Mouse (Mus musculus) naive thymus-derived CD4-positive, alpha-beta T cell, adult 2 months (primary cell): ENCODE results near the gene Apoa2.
A peak's percentile ranks its signal among the peaks of the same experiment; 100 is the strongest.

Source experiments
- DNase-seq: peaks from one replicate; pipeline ENCODE4 v3.0.0-alpha.2; 2011; ENCODE audit warnings: low read depth

The Apoa2 gene

GRCm38 (mm10) chr1:171205704-171206493 is 19.0 kb upstream of the Apoa2 start:
- DNase-seq, result no peak

GRCm38 (mm10) chr1:171209409-171209808 is 15.4 kb upstream of the Apoa2 start:
- DNase-seq, result no peak

- no peak for DNase-seq
Observed at GRCm38 (mm10) chr1:171212854-171213253, 12.0 kb upstream of the Apoa2 start.

- DNase-seq, result no peak
Observed at GRCm38 (mm10) chr1:171213801-171214496, 10.9 kb upstream of the Apoa2 start, which contains the start of gene Nr1i3. Gene Nr1i3 (plus strand): TSS chr1:171213970.

- no peak for DNase-seq
Observed at GRCm38 (mm10) chr1:171216241-171216955, 8.5 kb upstream of the Apoa2 start.

GRCm38 (mm10) chr1:171220871-171221270 is 4.0 kb upstream of the Apoa2 start:
- peak; percentile 89 for DNase-seq

- peak; percentile 42 for DNase-seq
Observed at GRCm38 (mm10) chr1:171221281-171222193, 3.3 kb upstream of the Apoa2 start.

GRCm38 (mm10) chr1:171222238-171223155 is 2.4 kb upstream of the Apoa2 start, which contains the start of gene Tomm40l:
Gene Tomm40l (minus strand): TSS chr1:171222514.
- peak; percentile 96 for DNase-seq

- peak; percentile 46 for DNase-seq
Observed at GRCm38 (mm10) chr1:171223168-171223567, 1.7 kb upstream of the Apoa2 start.

- no peak for DNase-seq
Observed at GRCm38 (mm10) chr1:171223796-171224195, 1.1 kb upstream of the Apoa2 start.

- no peak for DNase-seq
Observed at GRCm38 (mm10) chr1:171226780-171227179, 1.9 kb downstream of the Apoa2 start.

- DNase-seq, result no peak
Observed at GRCm38 (mm10) chr1:171227879-171228278, 3.0 kb downstream of the Apoa2 start.

- no peak for DNase-seq
Observed at GRCm38 (mm10) chr1:171229750-171230149, 4.9 kb downstream of the Apoa2 start.

GRCm38 (mm10) chr1:171230215-171230614 is 5.4 kb downstream of the Apoa2 start:
- no peak for DNase-seq

- DNase-seq, result no peak
Observed at GRCm38 (mm10) chr1:171231844-171232243, 7.0 kb downstream of the Apoa2 start.

- no peak for DNase-seq
Observed at GRCm38 (mm10) chr1:171232348-171232747, 7.5 kb downstream of the Apoa2 start.

GRCm38 (mm10) chr1:171232800-171233730 is 8.2 kb downstream of the Apoa2 start:
- DNase-seq, result no peak

- no peak for DNase-seq
Observed at GRCm38 (mm10) chr1:171234126-171234525, 9.3 kb downstream of the Apoa2 start, which contains the start of gene Fcer1g. Gene Fcer1g (minus strand): TSS chr1:171234365.

GRCm38 (mm10) chr1:171234538-171234937 is 9.7 kb downstream of the Apoa2 start:
- no peak for DNase-seq
